Mouse (Mus musculus) thymus, postnatal 25 days (tissue): Measurements from ENCODE around the gene Gipc2.

Source experiments
- DNase-seq: peaks from one replicate; pipeline ENCODE4 v3.0.0; 2022

The Gipc2 gene

DNA sequence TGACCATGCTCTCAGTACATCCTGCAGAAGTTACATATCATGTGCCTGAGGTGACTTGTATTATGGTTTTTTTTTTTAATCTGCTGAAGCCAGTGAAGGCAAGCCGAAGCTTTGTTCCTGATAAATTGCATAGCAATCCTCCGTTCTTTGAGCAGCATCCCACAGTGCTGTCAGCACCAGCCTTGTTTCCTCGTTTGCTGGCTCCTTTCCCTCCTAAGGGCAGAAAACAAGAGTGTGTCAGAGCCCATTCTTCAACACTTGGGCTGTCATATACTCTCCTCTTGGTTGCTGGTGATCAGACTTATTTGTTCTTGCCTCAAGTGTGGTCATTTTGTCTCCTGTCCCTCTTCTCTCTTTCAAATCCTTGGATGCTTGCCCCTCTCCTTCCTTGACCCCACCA, 103.2 kb downstream of the Gipc2 start:
- DNase-seq = no peak

DNA sequence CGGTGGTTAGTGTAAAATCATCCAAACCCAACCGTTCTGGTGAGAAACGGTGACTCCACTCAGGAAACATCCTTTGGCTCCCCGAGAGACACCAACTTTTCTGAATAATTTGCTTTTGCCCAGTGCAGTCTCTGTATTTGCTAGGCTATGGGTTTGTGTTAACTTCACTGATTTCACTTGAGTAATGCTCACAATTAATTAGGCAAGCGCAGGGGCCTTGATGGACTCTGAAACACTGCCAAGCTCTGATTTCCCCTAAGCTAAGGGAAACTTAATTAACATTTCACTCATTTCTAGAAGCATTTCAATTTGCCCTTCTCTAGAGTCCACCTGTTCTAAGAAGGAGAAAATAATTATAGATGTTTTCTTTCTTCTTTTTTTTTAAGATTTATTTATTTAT, 104.9 kb downstream of the Gipc2 start:
- no peak for DNase-seq

DNA sequence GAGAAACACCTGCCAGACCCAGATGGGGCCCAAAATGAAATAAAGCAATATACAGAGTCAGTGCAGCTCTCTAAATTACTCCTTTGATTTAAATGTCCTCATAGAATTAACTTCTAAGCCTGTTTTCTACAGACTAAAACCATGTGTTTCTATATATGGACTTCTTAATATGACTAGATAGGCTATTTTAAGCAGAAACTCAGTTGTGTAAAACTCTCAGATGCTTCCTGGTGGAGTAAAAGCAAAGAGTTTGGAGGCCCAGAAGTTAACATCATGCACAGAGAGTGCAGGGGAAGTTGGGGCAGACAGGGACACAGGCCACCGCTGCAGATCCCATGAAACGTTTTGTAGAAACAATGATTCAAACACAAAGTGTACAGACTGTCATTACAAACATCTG, 107.8 kb downstream of the Gipc2 start:
- DNase-seq = no peak

DNA sequence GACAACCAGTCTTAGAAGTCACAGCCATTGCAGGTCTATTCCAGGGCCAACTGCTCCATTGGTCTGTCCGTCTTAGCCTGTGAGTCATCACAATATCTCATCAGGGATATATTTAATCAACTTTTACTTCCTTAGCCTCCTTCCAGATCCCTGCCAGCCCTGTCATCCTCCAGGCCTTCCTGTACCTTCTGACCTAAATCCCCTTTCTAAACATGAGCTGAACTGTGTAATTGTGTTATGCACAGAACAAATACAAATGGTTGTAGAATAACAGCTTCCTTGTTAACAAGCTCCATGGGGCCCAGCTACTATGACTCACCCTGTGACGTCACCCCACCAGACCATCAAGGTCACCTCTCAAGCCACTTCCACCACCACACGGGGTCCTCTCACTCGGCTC, 111.8 kb downstream of the Gipc2 start:
- no peak for DNase-seq

DNA sequence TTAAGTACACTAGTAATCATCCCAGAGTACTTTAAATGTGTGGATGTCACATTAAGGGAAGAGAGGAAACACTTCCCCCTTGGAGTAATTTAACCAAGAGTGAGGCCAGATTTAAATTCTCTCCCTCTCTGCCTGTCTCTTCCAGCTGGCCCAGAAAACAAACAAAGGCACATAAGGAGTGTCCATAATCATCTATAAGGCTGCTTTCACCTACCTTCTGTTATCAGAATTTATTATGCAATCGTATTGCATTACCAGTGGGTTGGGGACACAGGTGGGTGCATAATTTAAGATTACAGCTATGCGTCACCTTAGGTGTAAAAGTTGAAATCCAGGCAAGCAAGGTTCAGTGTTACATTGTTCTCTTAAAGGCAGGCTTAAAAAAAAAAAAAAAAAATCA, 114.1 kb downstream of the Gipc2 start:
- no peak for DNase-seq

DNA sequence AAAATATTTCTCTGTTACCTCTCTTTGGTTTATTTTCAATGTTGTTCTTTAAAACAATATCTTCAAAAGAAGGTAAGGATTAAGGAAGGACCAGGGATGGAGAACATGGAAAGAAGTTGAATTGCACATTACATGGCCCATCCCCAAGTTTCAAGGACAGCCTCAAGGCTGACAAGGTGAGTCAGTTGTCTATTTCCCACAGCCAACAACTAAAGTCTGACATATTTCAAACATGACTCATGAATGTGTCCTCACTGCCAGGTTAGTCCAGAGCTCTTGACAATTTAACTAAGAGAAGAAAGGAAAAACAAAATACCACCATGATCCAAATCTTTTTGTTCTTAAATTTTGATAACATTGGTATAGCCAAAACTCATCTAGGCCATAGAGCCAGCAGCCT, 118.1 kb downstream of the Gipc2 start:
- DNase-seq = no peak

DNA sequence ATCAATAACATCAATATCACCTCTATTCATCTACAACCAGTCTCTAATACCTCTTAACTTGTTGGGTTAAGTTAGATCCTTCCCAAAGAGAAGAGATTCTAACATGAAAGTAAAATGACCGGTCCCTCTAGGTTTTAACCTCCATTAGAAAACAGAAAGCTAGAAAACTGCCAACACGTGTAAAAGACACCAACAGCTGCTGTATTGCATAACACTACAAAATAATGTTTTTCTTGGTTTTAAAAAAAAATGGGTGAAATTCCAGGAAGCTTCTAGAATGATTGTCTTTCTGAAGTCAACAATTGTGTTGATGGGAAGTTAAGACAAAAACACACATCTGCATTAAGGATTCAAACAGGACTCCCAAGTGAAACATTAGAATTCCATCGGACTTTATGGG, 119.1 kb downstream of the Gipc2 start:
- DNase-seq = no peak
